Mouse (Mus musculus) stomach, postnatal 0 days (tissue): ENCODE results near the gene Wdfy1.

Source experiments
- CTCF ChIP-seq: IDR thresholded peaks from 2 replicates; pipeline ENCODE4 v1.5.1; 2016; ENCODE audit warnings: antibody characterized with exemption, low read depth, mild to moderate bottlenecking, moderate library complexity
- EP300 ChIP-seq: optimal IDR thresholded peaks from 2 replicates; pipeline ENCODE3; 2016; ENCODE audit warnings: antibody characterized with exemption

- no peak for TF ChIP-seq CTCF
- no peak for TF ChIP-seq EP300
These were observed 32.6 kb downstream of the Wdfy1 start for GRCm38 (mm10) chr1:79743385-79743784.
